Mouse (Mus musculus) left cerebral cortex, postnatal 36 days (tissue): ENCODE measurements around the gene Ercc6l. TPM values are rescaled to one million over a fixed set of nuclear protein-coding genes. Genes with fewer than 3 reads are reported as not detected.

Experiments
- DNase-seq, 2 experiments: peaks; one replicate each; pipeline ENCODE4 v3.0.0; 2021 to 2022; ENCODE audit warnings: low spot score in 2 of 2, mixed read lengths in 1 of 2
- intact Hi-C: fragments of 180-260 bp; cut with DNase I; formaldehyde crosslinking; loops from one replicate; pipeline ENCODE4 v1.15.1; 2025
- total RNA-seq, 2 experiments: library from RNA; stranded (reverse); gene quantifications; 2 replicates each; pipeline ENCODE4 v1.2.3; 2021

The Ercc6l gene
- total RNA-seq: under 1 TPM; 0.11 to 0.12 TPM

- intact Hi-C loops: no loop called here
- peak; percentile 81 to 85 for DNase-seq
Measured at GRCm38 (mm10) chrX:102156618-102157422, at the start of gene Ercc6l. Ercc6l (minus strand) TSS chrX:102157091.

DNA sequence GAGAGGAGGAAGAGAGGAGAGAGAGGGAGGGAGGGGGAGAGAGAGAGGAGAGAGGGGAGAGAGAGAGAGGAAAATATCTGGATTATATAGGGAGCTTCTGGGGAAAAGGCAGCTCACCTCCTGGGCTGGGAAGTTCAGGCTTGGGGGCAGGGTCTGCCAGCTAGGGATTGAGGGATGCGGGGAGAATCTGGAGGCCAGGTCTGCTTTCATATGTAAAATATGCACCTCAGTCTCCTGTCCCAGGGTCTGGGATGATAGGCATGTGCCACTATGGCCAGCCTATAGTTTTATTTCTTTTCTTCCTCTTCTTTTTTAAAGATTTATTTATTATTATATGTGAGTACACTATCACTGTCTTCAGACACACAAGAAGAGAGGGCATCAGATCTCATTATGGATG lies 33.9 kb upstream of the Ercc6l start:
- intact Hi-C loops: no loop called here
- no peak for DNase-seq

GRCm38 (mm10) chrX:102189581-102189980 lies 32.7 kb upstream of the Ercc6l start:
- intact Hi-C loops: no loop called here
- no peak for DNase-seq

- peak; percentile 76 to 78 for DNase-seq
- intact Hi-C loops: no loop called here
Measured at GRCm38 (mm10) chrX:102188712-102189497, 32.0 kb upstream of the Ercc6l start, which contains the start of gene Rps4x. Rps4x (minus strand) TSS chrX:102189394.

DNA sequence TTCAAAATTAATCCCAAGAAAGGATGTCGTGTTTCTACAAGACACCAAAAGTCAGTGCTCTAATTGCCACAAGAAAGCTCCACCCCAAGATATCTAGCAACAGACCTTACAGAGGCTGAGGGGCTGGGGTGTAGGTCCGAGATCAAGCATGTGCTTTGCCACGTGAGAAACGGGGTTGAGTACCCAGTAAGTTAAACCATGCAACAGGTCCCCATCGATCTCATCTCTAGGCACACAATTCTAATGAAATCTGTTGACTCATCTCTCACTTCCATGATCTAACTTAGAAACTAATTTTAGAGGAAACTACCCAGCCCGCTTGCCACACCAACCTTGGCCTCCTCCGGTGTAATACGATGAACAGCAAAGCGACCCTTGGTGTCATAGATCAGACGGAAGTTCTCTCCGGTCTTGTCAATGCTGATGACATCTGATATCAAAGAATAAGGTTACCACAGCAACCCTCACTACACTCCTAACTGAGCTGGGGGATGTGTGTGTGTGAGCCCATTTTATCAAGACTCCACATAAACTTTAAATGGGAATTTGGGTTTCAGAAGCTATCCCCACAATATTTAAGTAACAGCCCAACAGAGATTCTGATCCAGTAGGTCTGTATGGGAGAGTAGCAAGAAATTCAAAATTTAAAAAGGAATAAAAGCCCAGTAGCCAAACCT lies 30.3 kb upstream of the Ercc6l start:
- intact Hi-C loops: no loop called here
- DNase-seq: no peak

- DNase-seq: no peak
- intact Hi-C loops: no loop called here
Measured at GRCm38 (mm10) chrX:102182575-102182974, 25.7 kb upstream of the Ercc6l start.

- intact Hi-C loops: no loop called here
- no peak for DNase-seq
Measured at GRCm38 (mm10) chrX:102175538-102176287, 18.8 kb upstream of the Ercc6l start.

- intact Hi-C loops: no loop called here
- no peak for DNase-seq
Measured at GRCm38 (mm10) chrX:102170900-102171299, 14.0 kb upstream of the Ercc6l start.

DNA sequence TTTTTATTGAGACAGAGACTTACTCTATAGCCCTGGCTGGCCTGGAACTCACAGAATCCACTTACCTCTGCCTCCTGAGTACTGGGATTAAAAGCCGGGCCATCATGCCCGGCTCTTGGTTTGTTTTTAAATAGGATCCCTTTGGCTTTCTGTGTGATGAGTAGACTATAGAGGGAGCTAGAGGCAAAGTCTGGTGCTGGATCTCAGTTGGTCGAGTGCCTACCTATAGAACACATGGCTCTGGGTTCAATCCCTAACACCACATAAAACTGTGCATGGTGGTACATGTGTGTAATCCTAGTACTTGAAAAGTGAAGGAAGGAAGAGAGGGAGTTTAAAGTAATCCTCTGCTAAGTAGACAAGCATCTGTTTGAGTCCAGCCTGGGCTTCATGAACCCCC lies 13.2 kb upstream of the Ercc6l start:
- intact Hi-C loops: no loop called here
- DNase-seq: no peak

DNA sequence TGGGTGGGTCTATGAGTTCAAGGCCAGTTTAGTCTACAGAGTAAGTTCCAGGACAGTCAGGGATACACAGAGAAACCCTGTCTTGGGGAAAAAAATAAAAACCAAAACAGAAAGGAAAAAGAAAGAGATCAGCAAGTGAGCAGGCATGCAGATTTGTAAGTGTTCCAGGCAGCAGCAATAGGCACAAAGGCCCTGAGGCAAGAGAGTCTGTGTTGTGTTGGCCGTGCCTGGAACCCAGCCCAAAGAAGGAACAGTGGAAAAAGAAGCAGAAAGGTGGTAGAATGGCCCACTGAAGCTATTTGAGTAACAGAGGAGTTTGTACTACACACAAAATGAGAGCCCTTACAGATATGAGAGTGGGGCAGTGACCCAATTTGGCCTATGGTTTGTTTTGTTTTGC lies 12.8 kb upstream of the Ercc6l start:
- DNase-seq: no peak
- intact Hi-C loops: no loop called here

- DNase-seq: no peak
Measured at GRCm38 (mm10) chrX:102166986-102167385, 10.1 kb upstream of the Ercc6l start.

GRCm38 (mm10) chrX:102166521-102166920 lies 9.6 kb upstream of the Ercc6l start:
- peak in 1 of 2 experiments; percentile 9 for DNase-seq
- intact Hi-C loops: no loop called here

More at GRCm38 (mm10) chrX:102166986-102167385, 10.1 kb upstream of the Ercc6l start:
- intact Hi-C loops: no loop called here

GRCm38 (mm10) chrX:102163529-102163928 lies 6.6 kb upstream of the Ercc6l start:
- intact Hi-C loops: no loop called here
- DNase-seq: no peak

DNA sequence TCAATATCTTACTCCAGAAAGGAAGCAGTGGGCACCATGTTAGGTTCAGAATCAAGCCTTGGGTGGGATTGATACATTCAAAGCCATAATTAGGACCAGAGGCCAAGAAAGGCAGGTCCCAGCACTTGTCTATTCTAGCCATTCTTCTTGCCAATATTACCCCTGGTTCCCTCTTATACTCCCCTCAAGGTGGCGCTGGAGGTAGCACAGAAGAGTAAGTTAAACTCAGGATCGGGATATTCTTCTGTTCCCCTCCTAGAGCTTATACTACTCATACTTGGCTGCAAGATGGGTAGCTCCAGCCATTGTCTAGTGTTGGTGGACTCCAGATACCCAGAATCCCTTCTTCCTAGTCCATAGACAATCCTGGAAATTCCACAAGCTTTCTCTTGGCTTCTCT lies 6.2 kb upstream of the Ercc6l start:
- intact Hi-C loops: no loop called here
- no peak for DNase-seq

GRCm38 (mm10) chrX:102160528-102160927 lies 3.6 kb upstream of the Ercc6l start:
- intact Hi-C loops: no loop called here
- DNase-seq: no peak

GRCm38 (mm10) chrX:102159778-102160177 lies 2.9 kb upstream of the Ercc6l start:
- DNase-seq: no peak
- intact Hi-C loops: no loop called here

GRCm38 (mm10) chrX:102157423-102157791 lies 516 bp upstream of the Ercc6l start:
- DNase-seq: peak in 1 of 2 experiments; percentile 24
- intact Hi-C loops: no loop called here

DNA sequence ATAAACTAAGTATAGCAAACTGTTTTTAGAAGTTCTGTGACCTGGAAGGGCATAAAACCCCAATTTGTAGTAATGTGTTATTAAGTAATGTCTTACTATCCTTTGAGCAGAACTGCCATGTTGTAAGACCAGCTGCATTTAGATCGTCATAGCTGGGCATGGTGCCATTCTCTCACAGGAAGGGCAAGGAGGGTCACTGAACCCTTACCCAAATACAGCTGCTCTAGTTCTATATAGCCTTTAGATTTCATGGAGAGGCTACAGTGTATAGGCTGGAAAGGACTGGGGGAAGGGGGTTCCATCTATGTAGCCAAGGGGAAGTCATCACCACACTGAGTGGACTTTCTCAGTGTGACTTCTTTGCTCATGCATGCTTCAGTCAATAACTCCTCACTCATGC lies 15.7 kb downstream of the Ercc6l start:
- no peak for DNase-seq
- intact Hi-C loops: no loop called here

DNA sequence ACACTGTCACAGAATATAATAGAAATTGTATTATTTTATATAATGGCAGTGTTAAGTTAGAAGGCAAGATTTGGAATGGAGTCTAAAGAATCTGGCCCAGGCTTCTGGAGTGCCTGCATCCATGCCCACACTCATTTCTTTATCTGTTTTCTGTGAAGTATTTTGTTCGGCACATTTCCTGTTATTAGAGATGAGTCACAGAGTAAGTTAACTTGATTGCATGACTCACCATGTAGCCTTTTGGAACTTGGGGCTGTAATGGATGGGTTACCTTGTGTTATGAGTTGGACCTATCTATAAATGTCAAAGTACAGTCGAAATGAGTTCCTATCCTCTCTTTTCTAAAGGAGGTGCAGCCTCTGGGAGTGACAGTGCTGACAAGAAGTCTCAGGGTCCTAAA lies 35.6 kb downstream of the Ercc6l start:
- intact Hi-C loops: no loop called here
- no peak for DNase-seq
